Mouse (Mus musculus) gastrocnemius, adult 2 months (tissue): ENCODE results near the gene Ccnc. TPM values are rescaled to one million over a fixed set of nuclear protein-coding genes. Genes with fewer than 3 reads are reported as not detected.

ENCODE experiments used
- DNase-seq: peaks from one replicate; pipeline ENCODE4 v3.0.0; 2022
- H3K27ac ChIP-seq: fragments of 200-600 bp; 2 replicates; pipeline ENCODE4 v1.8.1; 2022; ENCODE audit warnings: mild to moderate bottlenecking
- H3K4me3 ChIP-seq: fragments of 200-600 bp; 2 replicates; pipeline ENCODE4 v1.8.1; 2022; ENCODE audit warnings: mild to moderate bottlenecking, moderate library complexity
- CTCF ChIP-seq: fragments of 200-600 bp; IDR thresholded peaks from 2 replicates; pipeline ENCODE4 v1.8.1; 2022; ENCODE audit warnings: antibody characterized with exemption, mild to moderate bottlenecking, moderate library complexity
- intact Hi-C: fragments of 180-260 bp; cut with DNase I; formaldehyde crosslinking; loops from one replicate; pipeline ENCODE4 v1.15.1; 2025
- total RNA-seq, 2 experiments: library from RNA; stranded (reverse); gene quantifications; 2 replicates each; pipeline ENCODE4 v1.2.3; 2021

Gene Ccnc
- total RNA-seq, 2 experiments from 2014 or later: 10.1 to 11.8 TPM

- Histone ChIP-seq H3K4me3 (no peak overlapping the region), H3K27ac (no peak overlapping the region)
- no peak for TF ChIP-seq CTCF
- intact Hi-C loops: no loop called here
- no peak for DNase-seq
Measured at GRCm38 (mm10) chr4:21786268-21786667, 58.8 kb downstream of the Ccnc start.

GRCm38 (mm10) chr4:21788903-21789302 is 61.4 kb downstream of the Ccnc start:
- no peak for DNase-seq
- intact Hi-C loops: no loop called here
- TF ChIP-seq CTCF: no peak
- no peak overlapping the region for H3K4me3 ChIP-seq
- H3K27ac ChIP-seq: no peak overlapping the region

- intact Hi-C loops: no loop called here
- DNase-seq: no peak
- TF ChIP-seq CTCF: no peak
- Histone ChIP-seq H3K27ac (no peak overlapping the region), H3K4me3 (no peak overlapping the region)
Measured at GRCm38 (mm10) chr4:21789836-21790235, 62.3 kb downstream of the Ccnc start.

GRCm38 (mm10) chr4:21793631-21794030 is 66.1 kb downstream of the Ccnc start:
- DNase-seq: no peak
- Histone ChIP-seq H3K27ac (no peak overlapping the region), H3K4me3 (no peak overlapping the region)
- no peak for TF ChIP-seq CTCF
- intact Hi-C loops: no loop called here

DNA sequence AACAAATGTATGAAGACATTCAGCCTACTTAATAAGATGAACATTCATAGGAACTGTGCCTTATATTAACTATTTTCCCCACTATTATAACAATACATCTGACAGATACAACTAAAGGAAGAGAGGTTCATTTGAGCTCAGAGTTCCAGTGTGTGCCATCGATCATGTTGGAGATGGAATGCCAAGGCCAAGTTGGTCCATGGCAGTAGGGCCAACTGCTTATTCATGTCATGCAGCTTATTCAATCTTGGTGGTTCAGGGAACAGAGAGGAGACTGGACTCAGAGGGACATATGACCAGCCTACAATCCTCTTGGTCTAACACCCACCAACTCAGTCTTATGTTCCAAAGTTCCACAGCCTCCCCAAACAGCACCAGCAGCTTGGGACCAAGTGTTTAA is 73.5 kb downstream of the Ccnc start:
- intact Hi-C loops: no loop called here
- no peak for TF ChIP-seq CTCF
- Histone ChIP-seq H3K4me3 (no peak overlapping the region), H3K27ac (no peak overlapping the region)
- no peak for DNase-seq

- Histone ChIP-seq H3K4me3 (no peak overlapping the region), H3K27ac (no peak overlapping the region)
- DNase-seq: no peak
- TF ChIP-seq CTCF: no peak
- intact Hi-C loops: no loop called here
Measured at GRCm38 (mm10) chr4:21801620-21802019, 74.1 kb downstream of the Ccnc start.

DNA sequence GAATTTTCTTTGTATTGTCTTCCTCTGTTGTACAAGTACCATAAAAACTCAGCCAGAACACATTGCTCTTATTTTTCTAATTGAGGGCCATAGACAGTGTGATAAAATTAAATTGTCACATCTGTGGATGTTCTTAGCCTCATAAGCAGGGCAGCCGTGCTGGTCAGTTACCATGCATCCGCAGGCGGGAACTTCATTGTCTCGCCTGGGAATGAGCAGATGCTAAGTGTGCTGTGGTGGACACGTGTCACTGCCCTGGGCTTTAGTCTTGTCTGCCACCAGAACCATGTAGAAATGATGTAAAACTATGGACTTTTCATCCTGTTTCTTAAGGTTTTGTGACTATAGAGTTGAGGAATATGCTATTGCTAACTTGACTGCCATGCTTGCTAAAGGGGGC is 79.7 kb downstream of the Ccnc start:
- Histone ChIP-seq H3K4me3 (no peak overlapping the region), H3K27ac (no peak overlapping the region)
- no peak for TF ChIP-seq CTCF
- no peak for DNase-seq
- intact Hi-C loops: no loop called here

Other genes starting within 250 kb of the Ccnc start
- not detected for gene Prdm13, start 41.7 kb upstream of the Ccnc start, total RNA-seq
- gene Usp45, start 39.5 kb downstream of the Ccnc start, total RNA-seq: 10 to 100 TPM; 21.2 to 22.3 TPM
- gene Tstd3, start 39.5 kb downstream of the Ccnc start, total RNA-seq: 10 to 100 TPM; 10.8 to 15.1 TPM
- gene Pnisr, start 119.9 kb downstream of the Ccnc start, total RNA-seq: 10 to 100 TPM; 48.9 to 49.2 TPM
- gene Coq3, start 152.0 kb downstream of the Ccnc start, total RNA-seq: 10 to 100 TPM; 12.3 to 22.2 TPM
- under 1 TPM; 0.89 to 0.98 TPM for gene Faxc, start 203.6 kb downstream of the Ccnc start, total RNA-seq